Mouse (Mus musculus) C2C12 (cell line): ENCODE measurements around the gene Papss2. TPM values are rescaled to one million over a fixed set of nuclear protein-coding genes. Genes with fewer than 3 reads are reported as not detected.
A peak's percentile ranks its signal among the peaks of the same experiment; 100 is the strongest.
"Not testable (repeated sequence)": the region's sequence is repeated elsewhere in the genome, so short reads cannot be mapped to it uniquely, and the experiment has no call there.

Source experiments
- H3K27me3 ChIP-seq: one replicate; pipeline ENCODE4 v1.6.1; 2011; ENCODE audit not compliant: control insufficient read depth, insufficient read depth, insufficient read length
- H3K36me3 ChIP-seq: one replicate; pipeline ENCODE4 v1.6.1; 2011; ENCODE audit not compliant: control insufficient read depth, insufficient read depth
- H3K4me3 ChIP-seq: one replicate; pipeline ENCODE4 v1.5.1; 2011; ENCODE audit warnings: mild to moderate bottlenecking, control low read depth; ENCODE audit not compliant: poor library complexity, insufficient read depth, severe bottlenecking
- H3K79me2 ChIP-seq: one replicate; pipeline ENCODE4 v1.6.1; 2011; ENCODE audit not compliant: control insufficient read depth, insufficient read depth
- H3K79me3 ChIP-seq: one replicate; pipeline ENCODE4 v1.6.1; 2011; ENCODE audit warnings: low read depth, control low read depth
- H3ac ChIP-seq: one replicate; pipeline ENCODE3; 2011; ENCODE audit warnings: low read depth; ENCODE audit not compliant: control insufficient read depth, insufficient read length
- CEBPB ChIP-seq: IDR thresholded peaks from one replicate; pipeline ENCODE4 v1.6.1; 2011; ENCODE audit warnings: low read depth, mild to moderate bottlenecking, control low read depth, moderate library complexity
- CTCF ChIP-seq: IDR thresholded peaks from one replicate; pipeline ENCODE4 v1.5.1; 2011; ENCODE audit not compliant: control insufficient read depth, insufficient read depth, insufficient read length
- FOSL1 ChIP-seq: IDR thresholded peaks from one replicate; pipeline ENCODE4 v1.8.0; 2011; ENCODE audit warnings: mild to moderate bottlenecking, low read length; ENCODE audit not compliant: poor library complexity, insufficient read depth, severe bottlenecking
- MAX ChIP-seq: IDR thresholded peaks from one replicate; pipeline ENCODE4 v1.6.1; 2011; ENCODE audit warnings: mild to moderate bottlenecking, control low read depth
- MYOD1 ChIP-seq: IDR thresholded peaks from one replicate; pipeline ENCODE4 v1.6.1; 2011; ENCODE audit warnings: low read depth; ENCODE audit not compliant: control insufficient read depth, insufficient read length
- MYOG ChIP-seq: IDR thresholded peaks from one replicate; pipeline ENCODE4 v1.6.1; 2011; ENCODE audit not compliant: control insufficient read depth, insufficient read length; ENCODE audit errors: extremely low read depth
- USF1 ChIP-seq: IDR thresholded peaks from one replicate; pipeline ENCODE4 v1.6.1; 2011; ENCODE audit warnings: low read depth, mild to moderate bottlenecking, control low read depth, moderate library complexity
- polyA plus RNA-seq: library from polyadenylated mRNA; unstranded; fragments of >200 nt; fragmentation: generic; extraction: Trizol; gene quantifications from one replicate; pipeline ENCODE4 v1.2.1, GENCODE M21; 2012; ENCODE audit warnings: missing spikeins

Papss2 gene
- polyA plus RNA-seq, 1 experiment, result 0.29 TPM

DNA sequence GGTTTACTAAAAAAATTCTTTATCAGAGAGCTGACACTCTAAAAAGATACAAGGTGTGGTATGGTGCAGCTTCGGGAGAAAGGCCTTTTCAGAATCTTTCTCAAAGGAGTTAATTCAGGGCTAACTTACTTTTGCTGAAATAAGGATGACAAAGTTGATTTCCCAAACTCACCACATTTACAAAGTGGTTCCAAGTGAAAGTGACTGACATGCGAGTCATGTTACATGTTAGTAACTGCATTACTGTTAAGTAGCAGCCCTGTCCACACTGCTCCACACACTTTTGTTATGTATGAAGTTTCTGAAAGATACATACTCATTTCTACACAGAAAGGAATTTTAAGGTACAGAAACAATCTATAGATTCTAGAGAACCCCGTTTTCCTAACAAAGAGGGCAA lies 80.2 kb downstream of the Papss2 start:
- TF ChIP-seq MAX, result no peak
- TF ChIP-seq CEBPB, result no peak
- TF ChIP-seq USF1, result no peak
- no peak for TF ChIP-seq MYOG
- TF ChIP-seq FOSL1, result no peak
- TF ChIP-seq CTCF, result no peak
- TF ChIP-seq MYOD1, result no peak
- Histone ChIP-seq H3ac (no peak overlapping the region), H3K4me3 (no peak overlapping the region), H3K27me3 (no peaks in the 10 kb centered on the region), H3K36me3 (peaks cover 75% of the 10 kb centered on the region), H3K79me2 (no peaks in the 10 kb centered on the region), H3K79me3 (peaks cover 1% of the 10 kb centered on the region)

GRCm38 (mm10) chr19:32680894-32681293 lies 85.3 kb downstream of the Papss2 start:
- H3ac ChIP-seq, result no peak overlapping the region
- H3K27me3 ChIP-seq, result no peaks in the 10 kb centered on the region
- TF ChIP-seq MYOD1, result no peak
- no peak for TF ChIP-seq MYOG
- TF ChIP-seq CEBPB, result no peak
- TF ChIP-seq FOSL1, result no peak
- no peak for TF ChIP-seq CTCF
- no peak for TF ChIP-seq USF1
- no peak for TF ChIP-seq MAX
- H3K79me2 ChIP-seq, result no peaks in the 10 kb centered on the region
- no peak overlapping the region for H3K4me3 ChIP-seq
- peaks cover 1% of the 10 kb centered on the region for H3K79me3 ChIP-seq
- H3K36me3 ChIP-seq, result peaks cover 87% of the 10 kb centered on the region

DNA sequence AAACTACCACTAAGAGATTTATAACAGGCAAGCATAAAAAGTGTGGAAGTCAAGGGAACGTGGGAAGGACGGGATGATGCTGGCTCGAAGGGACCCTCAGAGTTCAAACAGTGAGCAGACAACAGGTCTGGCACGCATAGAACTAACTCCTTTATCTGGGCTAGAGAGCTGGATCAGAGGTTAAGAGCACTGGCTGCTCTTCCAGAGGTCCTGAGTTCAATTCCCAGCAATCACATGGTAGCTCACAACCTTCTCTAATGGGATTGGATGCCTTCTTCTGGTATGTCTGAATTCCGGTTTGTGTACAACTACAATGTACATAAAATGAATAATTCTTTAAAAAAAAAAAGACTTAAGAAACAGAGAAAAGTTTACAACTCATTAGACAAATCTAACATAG lies 87.5 kb downstream of the Papss2 start:
- no peaks in the 10 kb centered on the region for H3K27me3 ChIP-seq
- no peak overlapping the region for H3K4me3 ChIP-seq
- H3K36me3 ChIP-seq, result peaks cover 91% of the 10 kb centered on the region
- peaks cover 1% of the 10 kb centered on the region for H3K79me3 ChIP-seq
- TF ChIP-seq FOSL1 (no peak), USF1 (no peak), MYOD1 (no peak), CEBPB (no peak), MYOG (no peak), CTCF (no peak), MAX (no peak)
- H3K79me2 ChIP-seq, result no peaks in the 10 kb centered on the region
- no peak overlapping the region for H3ac ChIP-seq

DNA sequence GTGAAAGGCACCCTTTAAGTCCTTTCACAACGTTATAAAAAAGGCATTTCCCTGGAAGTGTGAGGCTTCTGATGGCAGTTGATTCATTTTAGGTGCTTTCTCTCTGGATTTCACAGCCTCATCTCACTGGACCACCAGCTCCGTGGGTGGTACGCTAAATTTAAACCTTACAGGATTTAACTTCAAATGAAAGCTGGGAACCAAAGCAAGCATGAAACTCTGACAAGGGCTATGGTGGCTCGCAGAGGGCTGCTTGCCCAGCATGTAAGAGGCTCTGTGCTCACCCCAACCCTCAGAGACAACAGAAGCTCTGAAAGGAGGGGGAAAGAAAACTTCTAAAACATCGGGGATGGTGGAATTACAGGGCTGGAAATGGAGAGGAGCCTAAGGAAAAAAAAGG lies 92.1 kb downstream of the Papss2 start:
- Histone ChIP-seq H3K36me3 (peaks cover 74% of the 10 kb centered on the region), H3K4me3 (no peak overlapping the region), H3ac (no peak overlapping the region), H3K27me3 (no peaks in the 10 kb centered on the region), H3K79me3 (no peaks in the 10 kb centered on the region), H3K79me2 (no peaks in the 10 kb centered on the region)
- no peak for TF ChIP-seq MYOD1
- no peak for TF ChIP-seq MAX
- TF ChIP-seq USF1, result no peak
- TF ChIP-seq MYOG, result no peak
- no peak for TF ChIP-seq FOSL1
- no peak for TF ChIP-seq CEBPB
- TF ChIP-seq CTCF, result no peak

DNA sequence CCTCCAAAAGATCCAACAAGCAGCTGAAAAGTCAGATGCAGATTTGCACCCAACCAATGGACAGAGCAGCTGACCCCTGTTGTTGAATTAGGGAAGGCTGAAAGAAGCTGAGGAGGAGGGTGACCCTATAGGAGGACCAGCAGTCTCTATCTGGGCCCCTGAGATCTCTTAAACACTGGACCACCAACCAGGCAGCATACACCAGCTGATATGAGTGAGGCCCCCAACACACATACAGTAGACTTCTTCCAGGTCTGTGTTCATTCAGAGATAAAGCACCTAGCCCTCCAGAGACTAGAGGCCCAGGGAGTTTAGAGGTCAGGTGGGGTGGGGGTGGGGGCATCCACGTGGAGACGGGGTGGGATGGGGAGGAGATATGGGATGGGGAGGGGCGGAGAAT lies 92.6 kb downstream of the Papss2 start:
- H3ac ChIP-seq, H3K79me2 ChIP-seq, H3K4me3 ChIP-seq, H3K27me3 ChIP-seq, H3K79me3 ChIP-seq: not testable (repeated sequence)
- peaks cover 75% of the 10 kb centered on the region for H3K36me3 ChIP-seq

DNA sequence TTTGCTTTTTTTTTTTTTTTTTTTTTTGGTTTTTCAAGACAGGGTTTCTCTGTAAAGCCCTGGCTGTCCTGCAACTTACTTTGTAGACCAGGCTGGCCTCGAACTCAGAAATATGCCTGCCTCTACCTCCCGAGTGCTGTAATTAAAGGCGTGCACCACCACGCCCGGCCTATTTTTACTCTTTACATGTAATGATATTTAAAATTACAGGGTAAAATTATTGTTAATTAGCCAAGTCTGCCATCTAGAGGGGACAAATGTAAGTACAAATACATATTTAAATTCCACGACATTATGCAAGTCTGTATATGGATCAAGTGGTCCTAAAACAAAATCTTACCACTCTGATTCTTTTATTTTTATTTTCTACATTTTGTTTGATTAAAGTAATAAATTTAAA lies 94.1 kb downstream of the Papss2 start:
- no peak overlapping the region for H3ac ChIP-seq
- TF ChIP-seq USF1, result no peak
- TF ChIP-seq CTCF, result no peak
- TF ChIP-seq MYOG, result no peak
- no peak for TF ChIP-seq MAX
- TF ChIP-seq CEBPB, result peak; percentile 12
- no peak for TF ChIP-seq MYOD1
- no peak for TF ChIP-seq FOSL1
- no peaks in the 10 kb centered on the region for H3K79me2 ChIP-seq
- no peak overlapping the region for H3K4me3 ChIP-seq
- H3K36me3 ChIP-seq, result peaks cover 76% of the 10 kb centered on the region
- H3K27me3 ChIP-seq, result no peaks in the 10 kb centered on the region
- no peaks in the 10 kb centered on the region for H3K79me3 ChIP-seq
